Mouse (Mus musculus): ENCODE data around the gene Gpatch2. TPM values are rescaled to one million over a fixed set of nuclear protein-coding genes. Genes with fewer than 3 reads are reported as not detected.

Gene Gpatch2
- total RNA-seq, 2 experiments from 2014 or later = 19.4 to 20.5 TPM

DNA sequence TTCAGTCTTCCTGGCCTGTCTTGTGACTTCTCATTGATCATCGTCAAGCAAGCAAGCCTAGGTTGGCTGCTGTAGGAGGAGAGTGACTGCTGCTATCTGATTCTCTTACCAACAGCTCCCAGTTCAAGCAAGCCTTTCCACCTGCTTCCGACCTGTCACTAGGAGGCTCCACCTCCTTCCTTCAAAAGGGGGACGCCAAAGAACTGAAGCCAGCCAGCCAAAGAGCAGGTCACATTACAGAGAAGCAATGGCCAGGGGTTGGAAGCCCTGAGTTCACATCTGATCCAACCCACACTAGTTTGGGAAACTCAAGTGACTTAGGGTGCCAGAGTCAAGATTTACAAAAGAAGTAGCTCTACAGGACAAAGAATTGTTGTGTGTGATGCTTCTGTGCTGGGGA is 144.9 kb downstream of the Gpatch2 start:
- intact Hi-C loops (cut with DNase I) = no loop called here
- DNase-seq = no peak

GRCm38 (mm10) chr1:187362536-187362935 is 147.2 kb downstream of the Gpatch2 start:
- intact Hi-C loops (cut with DNase I) = no loop called here
- no peak for DNase-seq

DNA sequence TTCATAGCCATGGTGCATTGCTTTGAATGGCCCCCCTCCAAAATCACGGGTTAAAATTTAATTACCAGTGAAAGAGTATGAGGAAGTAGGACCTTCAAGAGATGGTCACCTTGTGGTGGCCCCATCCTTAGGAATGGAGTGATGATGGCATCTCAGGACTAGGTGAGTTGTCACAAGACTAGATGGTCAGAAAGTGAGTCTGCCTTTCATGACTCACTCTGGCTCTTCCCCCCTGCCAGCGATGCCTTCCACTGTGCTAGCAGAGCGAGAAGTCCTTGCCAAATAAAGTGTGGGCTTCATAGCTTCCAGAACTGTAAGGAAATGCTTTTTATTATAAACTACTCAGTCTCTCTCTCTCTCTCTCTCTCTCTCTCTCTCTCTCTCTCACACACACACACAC is 150.1 kb downstream of the Gpatch2 start:
- no peak for DNase-seq
- intact Hi-C loops (cut with DNase I) = no loop called here

DNA sequence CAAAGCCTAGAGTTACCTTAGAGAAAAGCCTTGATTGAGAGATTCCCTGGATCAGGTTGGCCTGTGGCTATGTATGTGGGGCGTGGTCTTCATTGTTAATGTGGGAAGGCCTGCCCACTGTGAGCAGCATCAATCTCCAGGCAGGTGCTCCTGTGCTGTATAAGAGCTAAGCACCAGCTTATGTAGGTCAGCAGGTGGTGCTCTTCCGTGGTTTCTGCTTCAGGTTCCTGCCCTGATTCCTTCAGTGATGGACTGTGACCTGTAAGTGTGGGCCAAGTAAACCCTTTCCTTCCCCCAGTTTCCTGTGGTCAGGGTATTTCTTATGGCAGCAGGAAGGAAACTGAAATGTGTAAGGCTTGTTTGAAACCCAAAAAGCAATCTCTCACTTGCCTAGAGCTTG is 151.5 kb downstream of the Gpatch2 start:
- intact Hi-C loops (cut with DNase I) = no loop called here
- DNase-seq = no peak

GRCm38 (mm10) chr1:187369049-187369448 is 153.7 kb downstream of the Gpatch2 start:
- intact Hi-C loops (cut with DNase I) = no loop called here
- DNase-seq = no peak

DNA sequence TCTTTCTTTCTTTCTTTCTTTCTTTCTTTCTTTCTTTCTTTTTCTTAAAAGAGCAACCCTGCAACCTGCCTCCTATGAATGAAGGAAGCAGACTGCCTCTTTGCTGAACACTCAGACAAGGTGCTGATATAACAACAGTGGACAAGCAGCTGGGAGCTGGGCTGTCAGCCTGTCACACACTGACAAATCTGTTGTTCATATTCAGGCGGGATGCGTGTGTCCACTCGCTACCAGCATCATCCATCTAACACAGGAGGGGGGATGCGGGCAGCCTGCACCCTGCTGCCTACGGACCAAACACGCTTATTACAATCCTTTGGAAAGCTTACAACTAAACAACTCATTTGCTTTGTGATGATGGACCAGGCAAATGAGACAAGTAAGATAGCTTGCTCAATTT is 158.2 kb downstream of the Gpatch2 start:
- DNase-seq = no peak

DNA sequence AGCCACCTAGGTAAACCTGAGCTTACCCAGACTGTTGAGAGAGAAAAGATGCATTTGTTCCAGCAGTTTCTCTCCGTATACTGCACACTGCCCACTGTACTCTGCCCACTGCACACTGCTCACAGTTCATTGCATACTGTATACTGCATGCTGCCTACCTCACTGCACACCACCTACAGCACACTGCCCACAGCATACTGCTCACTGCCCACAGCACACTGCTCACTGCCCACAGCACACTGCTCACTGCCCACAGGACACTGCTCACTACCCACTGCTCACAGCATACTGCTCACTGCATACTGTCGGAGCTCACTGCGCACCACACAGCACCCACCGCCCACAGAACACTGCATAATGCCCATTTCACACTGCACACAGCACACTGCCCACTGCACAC is 159.1 kb downstream of the Gpatch2 start:
- no peak for DNase-seq
- intact Hi-C loops (cut with DNase I) = no loop called here

More for the DNA sequence above, 158.2 kb downstream of the Gpatch2 start:
- intact Hi-C loops (cut with DNase I) = no loop called here

GRCm38 (mm10) chr1:187376946-187377671 is 161.8 kb downstream of the Gpatch2 start:
- intact Hi-C loops (cut with DNase I) = no loop called here
- no peak for DNase-seq

GRCm38 (mm10) chr1:187377865-187378524 is 162.7 kb downstream of the Gpatch2 start:
- intact Hi-C loops (cut with DNase I) = no loop called here
- DNase-seq = no peak

DNA sequence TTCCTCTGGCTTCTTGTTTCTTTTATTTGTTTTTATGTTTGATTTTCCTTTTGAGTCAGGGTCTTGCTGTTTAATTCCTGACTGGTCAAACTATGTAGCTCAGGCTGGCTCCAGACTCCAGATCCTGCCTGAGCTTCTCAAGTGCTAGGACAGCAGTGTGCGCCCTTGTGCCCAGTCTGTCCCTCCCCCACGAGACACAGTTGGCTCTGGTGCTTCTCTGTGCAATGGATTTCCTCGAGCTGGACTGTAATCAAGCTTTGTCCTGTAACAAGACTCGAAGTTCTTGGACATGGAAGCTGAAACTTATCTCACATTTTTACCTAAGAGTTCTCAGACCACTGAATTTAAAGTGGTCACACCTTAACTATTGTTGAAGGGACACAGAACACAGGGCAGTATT is 174.2 kb downstream of the Gpatch2 start:
- intact Hi-C loops (cut with DNase I) = no loop called here

DNA sequence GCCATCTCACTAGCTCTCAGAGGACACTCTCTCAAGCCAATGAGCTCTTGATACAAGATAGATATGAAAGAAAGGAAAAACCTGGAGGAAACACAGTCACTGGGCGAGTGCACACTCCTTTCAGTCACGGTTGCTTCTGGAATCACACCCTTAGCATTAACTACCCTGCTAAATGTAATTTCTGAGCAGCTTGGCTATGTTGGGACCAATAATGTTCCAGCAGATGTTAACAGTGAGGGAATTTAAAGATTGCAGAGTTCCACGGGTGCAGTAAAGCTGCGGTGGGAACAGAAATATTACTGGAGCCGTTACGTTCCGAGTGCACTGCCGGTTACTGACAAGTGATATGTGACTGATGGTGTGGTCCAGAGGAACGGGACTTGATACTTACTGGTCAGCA is 185.5 kb downstream of the Gpatch2 start:
- no peak for DNase-seq
- intact Hi-C loops (cut with DNase I) = no loop called here

More for the DNA sequence above, 174.2 kb downstream of the Gpatch2 start:
- DNase-seq = no peak

Other genes starting within 250 kb of the Gpatch2 start
- under 1 TPM; 0.18 to 0.30 TPM for gene D1Pas1, start 248.1 kb upstream of the Gpatch2 start, total RNA-seq (2021)
- under 1 TPM; 0.26 to 0.30 TPM for gene Spata17, start within 50 bp of the Gpatch2 start, total RNA-seq (2021)